Mouse (Mus musculus) intestine, embryonic 16.5 days (tissue): ENCODE results near the gene Ctsr. TPM values are rescaled to one million over a fixed set of nuclear protein-coding genes. Genes with fewer than 3 reads are reported as not detected.
"Not testable (repeated sequence)": the region's sequence is repeated elsewhere in the genome, so short reads cannot be mapped to it uniquely, and the experiment has no call there.

ENCODE experiments used
- ATAC-seq: fragments of 200-750 bp; cut with Nextera tagmentation; 2 replicates; pipeline ENCODE4 v1.8.0; 2017; ENCODE audit warnings: moderate TSS enrichment, moderate library complexity
- H3K27ac ChIP-seq: fragments of 300-500 bp; sonication (generic); 2 replicates; pipeline ENCODE4 v1.5.1; 2014; ENCODE audit warnings: mild to moderate bottlenecking, low read length
- H3K27me3 ChIP-seq: fragments of 300-500 bp; sonication (generic); replicated peaks from 2 replicates; pipeline ENCODE4 v1.6.1; 2014; ENCODE audit warnings: low read length, control low read depth, mixed read lengths; ENCODE audit not compliant: control insufficient read depth, insufficient read depth
- H3K36me3 ChIP-seq: fragments of 300-500 bp; sonication (generic); 2 replicates; pipeline ENCODE4 v1.6.1; 2014; ENCODE audit warnings: low read length, control low read depth; ENCODE audit not compliant: control insufficient read depth, insufficient read depth
- H3K4me1 ChIP-seq: fragments of 300-500 bp; sonication (generic); 2 replicates; pipeline ENCODE4 v1.6.1; 2014; ENCODE audit warnings: low read length, control low read depth, mixed read lengths; ENCODE audit not compliant: control insufficient read depth, insufficient read depth
- H3K4me2 ChIP-seq: fragments of 300-500 bp; sonication (generic); 2 replicates; pipeline ENCODE4 v1.6.1; 2014; ENCODE audit warnings: low read depth, low read length, control low read depth
- H3K4me3 ChIP-seq: fragments of 300-500 bp; sonication (generic); 2 replicates; pipeline ENCODE4 v1.5.1; 2014; ENCODE audit warnings: mild to moderate bottlenecking, low read length
- H3K9ac ChIP-seq: fragments of 300-500 bp; sonication (generic); 2 replicates; pipeline ENCODE4 v1.6.1; 2014; ENCODE audit warnings: low read depth, low read length
- H3K9me3 ChIP-seq: fragments of 300-500 bp; sonication (generic); 2 replicates; pipeline ENCODE4 v1.6.1; 2016; ENCODE audit warnings: low read length, control low read depth; ENCODE audit not compliant: control insufficient read depth
- WGBS: fragments of 180-500 bp; shearing (Covaris S2); extraction: QIAGEN DNeasy Blood & Tissue Kit; methylation state at CpG from one replicate; pipeline ENCODE4 v1.1.7; 2014; 5-methylcytosine and 5-hydroxymethylcytosine counted together
- polyA plus RNA-seq: library from polyadenylated mRNA; unstranded; fragments of >200 nt; fragmentation: Nextera tagmentation; extraction: Ambion mirVana; gene quantifications from 2 replicates; pipeline ENCODE4 v1.2.1, GENCODE M21; 2015

Gene Ctsr
- polyA plus RNA-seq = not detected in 2 replicates

GRCm38 (mm10) chr13:61164156-61164555, at the start of gene Ctsr:
TSS of gene Ctsr (minus strand) at chr13:61164256.
- Histone ChIP-seq H3K36me3 (no peaks in the 10 kb centered on the region), H3K9me3 (0 out of 2 replicates have a peak, but pooled peaks cover 2% of the 10 kb centered on the region), H3K4me2 (no peak within 1 kb of the TSS), H3K9ac (no peak within 1 kb of the TSS), H3K27me3 (no peaks in the 10 kb centered on the region), H3K27ac (no peak within 1 kb of the TSS), H3K4me3 (no peak within 1 kb of the TSS), H3K4me1 (no peaks in the 10 kb centered on the region)
- no peak for ATAC-seq
- WGBS = 79% methylated on average over 1 of the region's 1 CpGs

GRCm38 (mm10) chr13:61203310-61203709, 39.3 kb upstream of the Ctsr start, which contains the start of gene Cts6:
TSS of gene Cts6 (minus strand) at chr13:61203410.
- no peak within 1 kb of the TSS for H3K9ac ChIP-seq
- no peak within 1 kb of the TSS for H3K4me3 ChIP-seq
- peaks cover 3% of the 10 kb centered on the region; the same call in 1 of the 2 replicates for H3K9me3 ChIP-seq
- no peak within 1 kb of the TSS for H3K27ac ChIP-seq
- no peaks in the 10 kb centered on the region for H3K4me1 ChIP-seq
- H3K27me3 ChIP-seq = no peaks in the 10 kb centered on the region
- WGBS = 81% methylated on average over 3 of the region's 3 CpGs
- H3K4me2 ChIP-seq = no peak within 1 kb of the TSS
- ATAC-seq = no peak
- no peaks in the 10 kb centered on the region for H3K36me3 ChIP-seq

- not testable (repeated sequence) for H3K4me3 ChIP-seq, H3K27me3 ChIP-seq, H3K4me2 ChIP-seq, ATAC-seq, H3K9me3 ChIP-seq, H3K4me1 ChIP-seq, H3K27ac ChIP-seq, H3K9ac ChIP-seq, H3K36me3 ChIP-seq
- 75% methylated on average over 5 of the region's 5 CpGs for WGBS
Observed at GRCm38 (mm10) chr13:61185151-61185933, 21.3 kb upstream of the Ctsr start.

GRCm38 (mm10) chr13:61164622-61165021, 566 bp upstream of the Ctsr start:
- Histone ChIP-seq H3K4me1 (no peaks in the 10 kb centered on the region), H3K4me2 (no peak overlapping the region), H3K36me3 (no peaks in the 10 kb centered on the region), H3K27ac (no peak overlapping the region), H3K27me3 (no peaks in the 10 kb centered on the region), H3K9ac (no peak overlapping the region), H3K4me3 (no peak overlapping the region), H3K9me3 (no peaks in the 10 kb centered on the region)
- ATAC-seq = no peak
- WGBS = 91% methylated on average over 4 of the region's 4 CpGs

Other genes starting within 250 kb of the Ctsr start
- not detected in 2 replicates for gene Gm49393, start 228.7 kb downstream of the Ctsr start, polyA plus RNA-seq
- gene Gm49391, start 227.7 kb downstream of the Ctsr start, polyA plus RNA-seq = 0.12 and 0.65 TPM in 2 replicates
- gene Ctla2a, start 227.6 kb downstream of the Ctsr start, polyA plus RNA-seq = 22.9 and 23.3 TPM in 2 replicates
- gene Tpbpa, start 222.3 kb downstream of the Ctsr start, polyA plus RNA-seq = not detected in 2 replicates
- not detected in 2 replicates for gene Ctsj, start 158.3 kb downstream of the Ctsr start, polyA plus RNA-seq
- not detected in 2 replicates for gene Ctsq, start 123.6 kb downstream of the Ctsr start, polyA plus RNA-seq
- not detected in 2 replicates for gene Cts6, start 39.2 kb upstream of the Ctsr start, polyA plus RNA-seq
- gene Cts8, start 91.1 kb upstream of the Ctsr start, polyA plus RNA-seq = not detected in 2 replicates
- gene Gm49398, start 124.6 kb upstream of the Ctsr start, polyA plus RNA-seq = not detected in 2 replicates
- not detected in 2 replicates for gene Cts7, start 193.9 kb upstream of the Ctsr start, polyA plus RNA-seq